Mouse (Mus musculus) embryonic fibroblast, embryonic 13.5 days (primary cell): ENCODE data around the gene Kcnma1.

Source experiments
- CTCF ChIP-seq: IDR thresholded peaks from 2 replicates; pipeline ENCODE4 v1.5.1; 2011; ENCODE audit warnings: mild to moderate bottlenecking, control low read depth, low read length, moderate library complexity, borderline replicate concordance; ENCODE audit not compliant: insufficient read depth
- POLR2A ChIP-seq: IDR thresholded peaks from 2 replicates; pipeline ENCODE4 v1.6.1; 2011; ENCODE audit warnings: low read depth, mild to moderate bottlenecking, control low read depth, low read length, moderate library complexity

DNA sequence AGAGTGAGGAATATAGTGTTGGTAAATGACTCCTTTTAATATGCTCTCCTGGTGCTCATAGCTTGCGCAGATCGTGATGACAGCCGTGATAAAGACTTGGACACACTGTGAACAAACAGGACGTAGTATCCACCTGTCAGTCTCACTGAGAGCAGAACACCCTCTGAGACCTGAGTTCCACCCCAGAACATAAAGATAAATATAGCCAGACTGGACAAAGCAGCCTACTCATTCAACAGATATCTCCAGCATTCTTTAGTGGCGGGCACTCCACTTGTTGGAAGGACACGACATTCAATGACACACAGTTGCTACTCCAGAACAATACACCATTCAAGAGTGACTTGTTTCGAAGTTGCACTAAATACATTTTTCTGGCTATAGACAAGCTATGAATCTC is 408.6 kb downstream of the Kcnma1 start:
- TF ChIP-seq POLR2A (no peak), CTCF (no peak)
